Mouse (Mus musculus): Measurements from ENCODE around the gene Bcl2l11. TPM values are rescaled to one million over a fixed set of nuclear protein-coding genes. Genes with fewer than 3 reads are reported as not detected.

Bcl2l11 gene
- polyA plus RNA-seq, 1 experiment from 2014 or later, result 20.4 TPM

- Histone ChIP-seq H3K4me1 (ENCODE audit: control insufficient read depth, insufficient read depth, low read length) (peaks cover 8% of the 10 kb centered on the region; the same call in 1 of the 2 replicates), H3K4me3 (ENCODE audit: low read length) (no peak overlapping the region), H3K36me3 (ENCODE audit: control insufficient read depth, insufficient read depth) (no peaks in the 10 kb centered on the region), H3K27ac (ENCODE audit: low read length) (no peak overlapping the region), H3K27me3 (ENCODE audit: control insufficient read depth, insufficient read depth, low read length) (no peaks in the 10 kb centered on the region), H3K9me3 (replicated peaks; ENCODE audit: control insufficient read depth, low read length) (no peaks in the 10 kb centered on the region), H3K4me2 (ENCODE audit: low read depth, low read length) (no peak overlapping the region), H3K9ac (ENCODE audit: low read length) (no peak overlapping the region)
- ATAC-seq (replicated peaks; ENCODE audit: extremely low read depth, insufficient read depth, low FRiP score), result no peak
- 56% methylated on average over 4 of the region's 4 CpGs for WGBS
Observed at GRCm38 (mm10) chr2:128193411-128193810, 67.6 kb downstream of the Bcl2l11 start.

- Histone ChIP-seq H3K27me3 (ENCODE audit: control insufficient read depth, insufficient read depth, low read length) (no peaks in the 10 kb centered on the region), H3K27ac (ENCODE audit: low read length) (no peak overlapping the region), H3K4me2 (ENCODE audit: low read depth, low read length) (no peak overlapping the region), H3K9me3 (replicated peaks; ENCODE audit: control insufficient read depth, low read length) (no peaks in the 10 kb centered on the region), H3K36me3 (ENCODE audit: control insufficient read depth, insufficient read depth) (no peaks in the 10 kb centered on the region), H3K9ac (ENCODE audit: low read length) (no peak overlapping the region), H3K4me3 (ENCODE audit: low read length) (no peak overlapping the region), H3K4me1 (ENCODE audit: control insufficient read depth, insufficient read depth, low read length) (no peaks in the 10 kb centered on the region)
- 82% methylated on average over 3 of the region's 3 CpGs for WGBS
- ATAC-seq (replicated peaks; ENCODE audit: extremely low read depth, insufficient read depth, low FRiP score), result no peak
Observed at GRCm38 (mm10) chr2:128197379-128197778, 71.5 kb downstream of the Bcl2l11 start.

GRCm38 (mm10) chr2:128203147-128203546 is 77.3 kb downstream of the Bcl2l11 start:
- Histone ChIP-seq H3K27ac (ENCODE audit: low read length) (no peak overlapping the region), H3K4me3 (ENCODE audit: low read length) (no peak overlapping the region), H3K27me3 (ENCODE audit: control insufficient read depth, insufficient read depth, low read length) (no peaks in the 10 kb centered on the region), H3K4me1 (ENCODE audit: control insufficient read depth, insufficient read depth, low read length) (no peaks in the 10 kb centered on the region), H3K9me3 (replicated peaks; ENCODE audit: control insufficient read depth, low read length) (no peaks in the 10 kb centered on the region), H3K36me3 (ENCODE audit: control insufficient read depth, insufficient read depth) (no peaks in the 10 kb centered on the region), H3K9ac (ENCODE audit: low read length) (no peak overlapping the region), H3K4me2 (ENCODE audit: low read depth, low read length) (no peak overlapping the region)
- ATAC-seq (replicated peaks; ENCODE audit: extremely low read depth, insufficient read depth, low FRiP score), result no peak
- 64% methylated on average over 3 of the region's 3 CpGs for WGBS

GRCm38 (mm10) chr2:128203749-128204405 is 78.0 kb downstream of the Bcl2l11 start:
- no peak for ATAC-seq (replicated peaks; ENCODE audit: extremely low read depth, insufficient read depth, low FRiP score)
- no peak overlapping the region for H3K4me2 ChIP-seq (ENCODE audit: low read depth, low read length)
- H3K9ac ChIP-seq (ENCODE audit: low read length), result no peak overlapping the region
- H3K4me1 ChIP-seq (ENCODE audit: control insufficient read depth, insufficient read depth, low read length), result no peaks in the 10 kb centered on the region
- H3K27me3 ChIP-seq (ENCODE audit: control insufficient read depth, insufficient read depth, low read length), result no peaks in the 10 kb centered on the region
- H3K4me3 ChIP-seq (ENCODE audit: low read length), result no peak overlapping the region
- H3K27ac ChIP-seq (ENCODE audit: low read length), result no peak overlapping the region
- 76% methylated on average over 6 of the region's 6 CpGs for WGBS
- H3K36me3 ChIP-seq (ENCODE audit: control insufficient read depth, insufficient read depth), result no peaks in the 10 kb centered on the region
- no peaks in the 10 kb centered on the region for H3K9me3 ChIP-seq (replicated peaks; ENCODE audit: control insufficient read depth, low read length)

- Histone ChIP-seq H3K36me3 (ENCODE audit: control insufficient read depth, insufficient read depth) (no peaks in the 10 kb centered on the region), H3K4me3 (ENCODE audit: low read length) (no peak overlapping the region), H3K9ac (ENCODE audit: low read length) (no peak overlapping the region), H3K27me3 (ENCODE audit: control insufficient read depth, insufficient read depth, low read length) (no peaks in the 10 kb centered on the region), H3K9me3 (replicated peaks; ENCODE audit: control insufficient read depth, low read length) (no peaks in the 10 kb centered on the region), H3K27ac (ENCODE audit: low read length) (no peak overlapping the region), H3K4me1 (ENCODE audit: control insufficient read depth, insufficient read depth, low read length) (peaks cover 16% of the 10 kb centered on the region), H3K4me2 (ENCODE audit: low read depth, low read length) (no peak overlapping the region)
- WGBS, result 85% methylated on average over 1 of the region's 1 CpGs
- no peak for ATAC-seq (replicated peaks; ENCODE audit: extremely low read depth, insufficient read depth, low FRiP score)
Observed at GRCm38 (mm10) chr2:128208541-128208940, 82.7 kb downstream of the Bcl2l11 start.

GRCm38 (mm10) chr2:128209841-128210329 is 84.0 kb downstream of the Bcl2l11 start:
- no peaks in the 10 kb centered on the region for H3K9me3 ChIP-seq (replicated peaks; ENCODE audit: control insufficient read depth, low read length)
- no peak overlapping the region for H3K4me3 ChIP-seq (ENCODE audit: low read length)
- no peak overlapping the region for H3K9ac ChIP-seq (ENCODE audit: low read length)
- peaks cover 16% of the 10 kb centered on the region for H3K4me1 ChIP-seq (ENCODE audit: control insufficient read depth, insufficient read depth, low read length)
- H3K27ac ChIP-seq (ENCODE audit: low read length), result no peak overlapping the region
- no peaks in the 10 kb centered on the region for H3K36me3 ChIP-seq (ENCODE audit: control insufficient read depth, insufficient read depth)
- WGBS, result 90% methylated on average over 2 of the region's 2 CpGs
- no peak for ATAC-seq (replicated peaks; ENCODE audit: extremely low read depth, insufficient read depth, low FRiP score)
- no peaks in the 10 kb centered on the region for H3K27me3 ChIP-seq (ENCODE audit: control insufficient read depth, insufficient read depth, low read length)
- no peak overlapping the region for H3K4me2 ChIP-seq (ENCODE audit: low read depth, low read length)

- H3K4me3 ChIP-seq (ENCODE audit: low read length), result no peak overlapping the region
- WGBS, result 33% methylated on average over 9 of the region's 9 CpGs
- H3K9me3 ChIP-seq (replicated peaks; ENCODE audit: control insufficient read depth, low read length), result no peaks in the 10 kb centered on the region
- no peak overlapping the region for H3K4me2 ChIP-seq (ENCODE audit: low read depth, low read length)
- no peak for ATAC-seq (replicated peaks; ENCODE audit: extremely low read depth, insufficient read depth, low FRiP score)
- no peak overlapping the region for H3K9ac ChIP-seq (ENCODE audit: low read length)
- H3K27me3 ChIP-seq (ENCODE audit: control insufficient read depth, insufficient read depth, low read length), result no peaks in the 10 kb centered on the region
- no peaks in the 10 kb centered on the region for H3K36me3 ChIP-seq (ENCODE audit: control insufficient read depth, insufficient read depth)
- peaks cover 16% of the 10 kb centered on the region for H3K4me1 ChIP-seq (ENCODE audit: control insufficient read depth, insufficient read depth, low read length)
- no peak overlapping the region for H3K27ac ChIP-seq (ENCODE audit: low read length)
Observed at GRCm38 (mm10) chr2:128210376-128210775, 84.5 kb downstream of the Bcl2l11 start.

GRCm38 (mm10) chr2:128211022-128211880 is 85.4 kb downstream of the Bcl2l11 start:
- Histone ChIP-seq H3K36me3 (ENCODE audit: control insufficient read depth, insufficient read depth) (no peaks in the 10 kb centered on the region), H3K4me3 (ENCODE audit: low read length) (no peak overlapping the region), H3K4me2 (ENCODE audit: low read depth, low read length) (peak overlapping the region; percentile 39; the same call in 1 of the 2 replicates), H3K9ac (ENCODE audit: low read length) (no peak overlapping the region), H3K4me1 (ENCODE audit: control insufficient read depth, insufficient read depth, low read length) (peaks cover 16% of the 10 kb centered on the region), H3K9me3 (replicated peaks; ENCODE audit: control insufficient read depth, low read length) (no peaks in the 10 kb centered on the region), H3K27ac (ENCODE audit: low read length) (0 out of 2 replicates have a peak overlapping the region, but pooled peaks have one; percentile 9), H3K27me3 (ENCODE audit: control insufficient read depth, insufficient read depth, low read length) (no peaks in the 10 kb centered on the region)
- peak; percentile 60; the same call in 1 of the 2 replicates for ATAC-seq (replicated peaks; ENCODE audit: extremely low read depth, insufficient read depth, low FRiP score)
- 27% methylated on average over 19 of the region's 19 CpGs for WGBS

- ATAC-seq (replicated peaks; ENCODE audit: extremely low read depth, insufficient read depth, low FRiP score), result no peak
- 64% methylated on average over 8 of the region's 8 CpGs for WGBS
- Histone ChIP-seq H3K9me3 (replicated peaks; ENCODE audit: control insufficient read depth, low read length) (0 out of 2 replicates have a peak, but pooled peaks cover 1% of the 10 kb centered on the region), H3K36me3 (ENCODE audit: control insufficient read depth, insufficient read depth) (no peaks in the 10 kb centered on the region), H3K27me3 (ENCODE audit: control insufficient read depth, insufficient read depth, low read length) (no peaks in the 10 kb centered on the region), H3K4me1 (ENCODE audit: control insufficient read depth, insufficient read depth, low read length) (peaks cover 16% of the 10 kb centered on the region), H3K4me3 (ENCODE audit: low read length) (no peak overlapping the region), H3K4me2 (ENCODE audit: low read depth, low read length) (no peak overlapping the region), H3K27ac (ENCODE audit: low read length) (no peak overlapping the region), H3K9ac (ENCODE audit: low read length) (no peak overlapping the region)
Observed at GRCm38 (mm10) chr2:128211881-128212209, 86.0 kb downstream of the Bcl2l11 start.

Measured in heart, embryonic 16.5 days (tissue).